Mouse (Mus musculus): ENCODE measurements at regions not wholly inside any gene's neighbourhood (a gene's known extent, or its start where the extent isn't known, plus 50 kb on each side); places are given as distances from the start of the nearest gene placed in this dataset.
A peak's percentile ranks its signal among the peaks of the same experiment; 100 is the strongest.

GRCm38 (mm10) chr3:63638572-63638971 is 154.9 kb upstream of the Gm34302 start:
- ATAC-seq (ENCODE audit: poor library complexity, severe bottlenecking), result no peak

- ATAC-seq (ENCODE audit: poor library complexity, severe bottlenecking), result no peak
Measured at GRCm38 (mm10) chr3:63637913-63638312, 154.2 kb upstream of the Gm34302 start.

GRCm38 (mm10) chr3:63627724-63628123 is 144.0 kb upstream of the Gm34302 start:
- no peak for ATAC-seq (ENCODE audit: poor library complexity, severe bottlenecking)

- no peak for ATAC-seq (ENCODE audit: poor library complexity, severe bottlenecking)
Measured at GRCm38 (mm10) chr3:63616127-63616526, 132.4 kb upstream of the Gm34302 start.

GRCm38 (mm10) chr3:63613652-63614051 is 130.0 kb upstream of the Gm34302 start:
- no peak for ATAC-seq (ENCODE audit: poor library complexity, severe bottlenecking)

GRCm38 (mm10) chr3:63612767-63613363 is 129.2 kb upstream of the Gm34302 start:
- no peak for ATAC-seq (ENCODE audit: poor library complexity, severe bottlenecking)

GRCm38 (mm10) chr3:63610113-63610919 is 126.6 kb upstream of the Gm34302 start:
- no peak for ATAC-seq (ENCODE audit: poor library complexity, severe bottlenecking)

- no peak for ATAC-seq (ENCODE audit: poor library complexity, severe bottlenecking)
Measured at GRCm38 (mm10) chr3:63609454-63610112, 125.9 kb upstream of the Gm34302 start.

GRCm38 (mm10) chr3:63582717-63583696 is 99.3 kb upstream of the Gm34302 start:
- ATAC-seq (ENCODE audit: poor library complexity, severe bottlenecking), result no peak

- no peak for ATAC-seq (ENCODE audit: poor library complexity, severe bottlenecking)
Measured at GRCm38 (mm10) chr3:63582180-63582579, 98.5 kb upstream of the Gm34302 start.

GRCm38 (mm10) chr3:63570607-63571353 is 87.1 kb upstream of the Gm34302 start:
- peak; percentile 66 for ATAC-seq (ENCODE audit: poor library complexity, severe bottlenecking)

- ATAC-seq (ENCODE audit: poor library complexity, severe bottlenecking), result no peak
Measured at GRCm38 (mm10) chr3:63570082-63570481, 86.4 kb upstream of the Gm34302 start.

GRCm38 (mm10) chr3:63569004-63569596 is 85.4 kb upstream of the Gm34302 start:
- no peak for ATAC-seq (ENCODE audit: poor library complexity, severe bottlenecking)

GRCm38 (mm10) chr3:63567726-63568125 is 84.0 kb upstream of the Gm34302 start:
- ATAC-seq (ENCODE audit: poor library complexity, severe bottlenecking), result no peak

- ATAC-seq (ENCODE audit: poor library complexity, severe bottlenecking), result no peak
Measured at GRCm38 (mm10) chr3:63563057-63563456, 79.4 kb upstream of the Gm34302 start.

GRCm38 (mm10) chr3:63562532-63562931 is 78.9 kb upstream of the Gm34302 start:
- no peak for ATAC-seq (ENCODE audit: poor library complexity, severe bottlenecking)

- no peak for ATAC-seq (ENCODE audit: poor library complexity, severe bottlenecking)
Measured at GRCm38 (mm10) chr3:63560745-63561151, 77.1 kb upstream of the Gm34302 start.

GRCm38 (mm10) chr3:63556741-63557140 is 73.1 kb upstream of the Gm34302 start:
- ATAC-seq (ENCODE audit: poor library complexity, severe bottlenecking), result no peak

- 0 out of 2 replicates have a peak, but pooled peaks have one; percentile 38 for ATAC-seq (ENCODE audit: poor library complexity, severe bottlenecking)
Measured at GRCm38 (mm10) chr3:63554872-63555271, 71.2 kb upstream of the Gm34302 start.

GRCm38 (mm10) chr3:63553426-63553825 is 69.7 kb upstream of the Gm34302 start:
- no peak for ATAC-seq (ENCODE audit: poor library complexity, severe bottlenecking)

Data from megakaryocyte, adult 5-6 weeks (primary cell).